Mouse (Mus musculus) CH12F3 (cell line): ENCODE data around the gene Gm9268.
"Not testable (repeated sequence)": the region's sequence is repeated elsewhere in the genome, so short reads cannot be mapped to it uniquely, and the experiment has no call there.

Source experiments
- in situ Hi-C: fragments of 300-500 bp; cut with MboI; formaldehyde crosslinking; loops from 2 replicates; pipeline ENCODE4 v1.14.3; 2020; ENCODE audit warnings: low sequenced_read_pairs

The Gm9268 gene

DNA sequence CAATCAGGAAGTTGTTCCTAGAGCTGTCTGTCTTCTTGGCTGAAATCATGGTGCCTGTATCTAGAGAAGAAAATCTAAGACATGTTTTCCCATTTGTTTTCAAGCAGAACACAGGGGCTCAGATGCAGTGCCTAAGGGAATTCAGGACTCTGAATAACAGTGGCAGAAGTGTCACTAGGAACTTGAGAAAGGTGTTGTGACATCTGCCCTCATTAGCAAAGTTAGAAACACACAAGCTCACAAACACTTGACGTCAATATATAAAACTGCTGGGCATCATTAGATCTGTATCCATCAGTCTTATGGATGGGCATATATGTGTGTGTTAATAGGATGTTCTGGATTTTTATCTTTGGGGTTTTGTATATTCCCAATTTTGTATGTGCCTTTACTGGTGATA, at the start of gene Gm9268:
Gene Gm9268, plus strand, starts transcription at position 301 of the 400 bp plus-strand sequence.
- in situ Hi-C loops, result not testable (repeated sequence)

DNA sequence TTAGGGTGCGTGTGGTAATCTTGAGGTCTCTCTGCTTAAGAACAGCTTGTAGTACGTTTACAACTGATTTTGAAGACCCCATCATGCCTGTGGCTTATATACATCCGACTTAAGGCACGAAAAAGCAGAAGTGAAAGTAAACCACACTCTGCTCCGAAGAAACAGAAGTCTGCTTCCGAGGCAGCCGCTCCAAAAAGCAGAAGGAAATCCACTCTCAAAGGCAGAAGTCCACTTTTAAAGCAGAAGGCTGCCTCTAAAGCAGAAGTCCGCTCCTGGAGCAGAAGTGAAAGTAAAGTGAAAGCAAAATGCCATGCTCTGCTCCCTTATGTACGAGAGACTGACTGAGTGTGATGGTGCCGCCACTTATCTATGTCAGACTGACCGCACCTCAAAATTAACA, 38.5 kb upstream of the Gm9268 start:
- in situ Hi-C loops, result no loop called here

DNA sequence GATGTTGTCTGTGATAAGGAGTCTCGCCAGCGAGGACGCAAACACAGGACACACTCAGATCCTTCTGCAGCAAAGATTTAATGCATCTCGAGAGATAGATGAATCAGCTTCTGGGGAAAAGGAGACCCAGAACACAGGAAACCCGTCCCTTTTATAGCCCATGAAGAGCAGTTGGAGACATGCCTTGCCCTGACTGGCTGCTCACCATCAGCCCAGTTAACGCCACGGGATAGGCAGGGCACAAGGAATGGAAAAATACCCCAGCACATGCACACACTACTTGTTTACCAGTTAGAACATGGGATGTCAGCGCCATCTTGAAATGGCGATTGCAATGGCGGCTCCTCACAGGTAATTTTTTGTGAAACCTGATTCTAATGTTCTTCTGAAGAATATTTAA, 37.8 kb upstream of the Gm9268 start:
- in situ Hi-C loops, result no loop called here

- in situ Hi-C loops, result no loop called here
Measured at GRCm38 (mm10) chr7:43077831-43078230, 59.3 kb downstream of the Gm9268 start.
